Mouse (Mus musculus) CD8-positive naive resting alpha-beta T cell, adult 2 months (primary cell): Measurements from ENCODE around the gene Rab8b.
"Not testable (repeated sequence)": the region's sequence is repeated elsewhere in the genome, so short reads cannot be mapped to it uniquely, and the experiment has no call there.

Experiments
- DNase-seq, 2 experiments: peaks; one replicate each; pipeline ENCODE4 v3.0.0; 2022; ENCODE audit warnings: low read depth in 2 of 2, low spot score in 2 of 2

The Rab8b gene

GRCm38 (mm10) chr9:66852592-66852991, 66.9 kb downstream of the Rab8b start:
- no peak for DNase-seq

GRCm38 (mm10) chr9:66850966-66851365, 68.5 kb downstream of the Rab8b start:
- no peak for DNase-seq

GRCm38 (mm10) chr9:66846822-66847221, 72.7 kb downstream of the Rab8b start:
- DNase-seq, result no peak

DNA sequence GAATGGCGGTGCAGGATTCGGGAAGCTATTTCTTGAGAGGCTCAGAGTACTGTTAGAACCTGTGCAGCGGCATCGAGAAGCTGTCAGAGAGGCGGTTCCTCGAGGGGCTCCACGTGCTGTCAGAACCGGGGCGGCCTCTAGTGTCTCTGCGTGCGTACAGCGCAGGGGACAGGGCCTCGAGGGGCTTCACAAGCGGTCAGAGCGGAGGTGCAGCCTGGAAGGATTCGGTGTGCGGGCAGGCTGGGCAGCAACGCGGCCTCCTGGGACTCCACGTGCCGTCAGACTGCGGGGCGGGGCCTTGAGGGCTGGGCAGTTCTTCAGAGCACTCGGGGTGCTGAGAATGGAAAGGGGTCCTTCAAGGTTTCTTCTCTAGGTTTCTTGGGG, 84.4 kb downstream of the Rab8b start:
- no peak for DNase-seq

- peak; percentile 94 to 97 for DNase-seq
These were observed 85.0 kb downstream of the Rab8b start, which contains the start of gene Aph1c for GRCm38 (mm10) chr9:66834318-66835096. Aph1c (minus strand) TSS chr9:66834726.

- DNase-seq, result no peak
These were observed 85.6 kb downstream of the Rab8b start for GRCm38 (mm10) chr9:66833851-66834250.

DNA sequence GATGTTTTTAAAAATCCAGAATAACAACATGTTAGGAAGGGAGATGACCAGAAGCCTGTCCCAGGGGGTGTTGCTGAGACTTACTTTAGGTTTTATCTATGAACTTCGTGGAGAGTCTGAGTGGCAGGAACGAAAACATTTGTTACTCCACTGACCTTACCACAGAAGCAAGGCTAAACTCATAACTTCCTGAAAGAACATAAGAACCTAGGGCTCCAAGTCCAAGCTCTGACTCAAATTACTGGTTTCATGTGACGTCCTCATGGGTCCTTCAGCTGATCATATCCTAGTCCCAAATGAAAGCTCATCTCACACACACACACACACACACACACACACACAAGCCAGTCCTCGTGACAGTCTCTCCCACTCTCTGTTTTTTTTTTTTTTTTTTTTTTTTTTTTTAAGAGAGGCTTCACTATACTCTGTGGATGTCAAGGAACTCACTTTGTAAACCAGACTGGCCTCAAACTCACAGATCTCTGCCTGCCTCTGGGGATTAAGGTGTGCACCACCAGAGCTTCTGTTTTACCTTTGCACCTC, 87.0 kb downstream of the Rab8b start:
- no peak for DNase-seq

- peak in 1 of 2 experiments; percentile 14 for DNase-seq
These were observed 93.5 kb downstream of the Rab8b start for GRCm38 (mm10) chr9:66825990-66826389.

- DNase-seq, result peak in 1 of 2 experiments; percentile 15
These were observed 97.2 kb downstream of the Rab8b start for GRCm38 (mm10) chr9:66822255-66822654.

- peak in 1 of 2 experiments; percentile 7 for DNase-seq
These were observed 98.5 kb downstream of the Rab8b start for GRCm38 (mm10) chr9:66820996-66821395.

DNA sequence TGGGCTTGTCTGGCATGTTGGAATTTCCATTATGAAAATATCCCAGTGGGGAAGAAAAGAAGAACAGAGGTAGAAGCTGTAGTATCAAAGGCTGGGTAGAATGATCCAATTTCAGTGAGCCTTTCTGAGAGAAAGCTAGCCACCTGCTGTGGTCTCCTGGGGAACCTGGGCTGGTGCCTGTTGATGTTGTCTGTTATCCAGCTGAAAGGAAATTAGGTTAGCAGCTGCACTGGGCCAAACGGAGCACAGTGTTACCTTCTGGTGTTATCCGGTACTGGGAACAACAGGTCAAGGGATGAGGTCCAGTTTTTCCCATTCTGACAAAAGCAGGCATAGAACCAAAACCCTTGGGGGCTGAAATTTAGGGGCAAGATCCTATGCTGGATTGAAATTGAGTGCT, 106.1 kb downstream of the Rab8b start:
- DNase-seq, result no peak

GRCm38 (mm10) chr9:66805951-66806350, 113.5 kb downstream of the Rab8b start:
- DNase-seq, result not testable (repeated sequence)

DNA sequence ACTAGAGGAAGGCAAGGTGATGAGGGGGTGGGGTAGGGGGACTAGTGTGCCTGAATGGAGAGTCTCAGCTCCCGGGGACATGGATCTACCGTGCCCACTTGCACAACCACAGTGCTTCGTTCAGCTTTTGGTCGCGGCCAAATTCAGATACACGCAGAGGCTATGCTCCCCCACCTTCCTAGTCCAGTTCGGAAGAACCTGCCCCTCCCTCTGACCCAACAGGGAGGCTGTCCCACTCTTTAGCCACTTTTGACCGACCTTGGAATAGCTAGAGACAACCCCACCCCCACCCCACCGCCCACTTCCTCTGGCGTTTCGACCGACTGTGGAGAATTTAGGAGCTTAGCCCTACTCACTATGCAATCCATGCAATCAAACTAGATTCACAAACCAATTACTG, 117.5 kb downstream of the Rab8b start:
- DNase-seq, result no peak

DNA sequence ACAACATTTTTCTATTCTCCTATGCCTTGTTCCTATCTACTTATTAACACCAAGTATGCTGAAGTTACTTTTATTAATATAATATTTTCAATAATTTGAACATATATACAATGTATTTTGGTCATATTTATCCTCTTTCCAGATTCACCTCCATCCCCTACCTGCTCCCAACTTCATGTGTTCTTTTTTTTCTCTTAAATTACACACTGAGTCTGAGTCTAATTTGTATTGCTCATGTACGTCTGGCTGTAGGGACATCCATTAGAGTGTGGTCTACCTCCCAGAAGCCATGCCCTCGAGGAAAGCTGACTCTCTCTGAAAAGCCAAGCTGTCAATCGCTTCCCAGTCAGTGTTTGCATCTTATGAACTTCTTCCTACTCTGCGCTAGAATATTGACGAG, 122.7 kb downstream of the Rab8b start, which contains the start of gene Gm10647:
Gm10647 (plus strand) TSS at position 301 of the 400 bp plus-strand sequence.
- DNase-seq, result no peak

DNA sequence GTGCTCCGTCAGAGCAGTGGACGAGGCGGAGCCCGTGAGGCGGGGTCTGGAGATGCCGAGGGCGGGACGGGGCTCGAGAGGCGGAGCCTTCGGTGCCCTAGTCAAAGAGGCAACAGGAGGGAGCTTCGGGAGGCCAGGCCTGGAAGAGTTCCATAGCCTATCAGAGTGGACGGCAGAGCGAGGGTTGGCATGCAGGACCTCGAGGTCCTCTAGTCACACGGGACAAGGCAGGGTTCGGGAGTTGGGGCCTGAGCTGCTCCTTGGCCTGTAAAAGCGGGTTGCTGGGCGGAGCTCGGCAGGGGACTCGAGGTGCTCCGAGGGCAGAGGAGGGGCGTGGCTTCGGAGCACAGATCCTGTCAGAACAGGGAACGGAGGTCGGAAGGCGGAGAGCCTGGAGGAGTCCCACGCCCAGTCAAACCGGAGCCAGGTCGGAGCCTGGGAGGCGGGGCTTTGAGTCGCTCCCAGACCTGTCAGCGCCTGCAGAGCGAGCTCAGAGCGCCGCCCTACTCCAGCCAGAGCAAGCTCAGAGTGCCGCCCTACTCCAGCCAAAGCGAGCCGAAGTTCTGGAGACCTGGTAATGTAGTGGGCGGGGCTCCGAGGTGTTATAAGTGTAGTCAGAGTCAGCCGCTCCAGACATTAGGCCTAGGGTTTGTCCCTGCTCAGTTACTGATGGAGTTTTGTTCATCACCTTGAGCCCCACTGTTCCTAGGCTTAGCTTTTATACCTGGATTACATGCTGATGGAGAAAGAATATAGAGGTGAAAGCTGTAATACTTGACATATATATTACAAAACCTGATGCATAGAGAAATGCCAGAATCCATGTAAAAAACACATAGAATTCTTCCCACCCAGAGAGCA, 123.8 kb downstream of the Rab8b start, which contains the start of gene Aph1b:
Aph1b (minus strand) TSS at position 27 of the 861 bp plus-strand sequence.
- DNase-seq, result peak; percentile 72 to 87

GRCm38 (mm10) chr9:66794629-66795463, 124.6 kb downstream of the Rab8b start:
- peak in 1 of 2 experiments; percentile 2 for DNase-seq
